Mouse (Mus musculus) heart, postnatal 36 days (tissue): ENCODE measurements around the gene Zfp646. TPM values are rescaled to one million over a fixed set of nuclear protein-coding genes. Genes with fewer than 3 reads are reported as not detected.

Experiments
- DNase-seq, 2 experiments: peaks; one replicate each; pipeline ENCODE4 v3.0.0; 2021 to 2022
- intact Hi-C: fragments of 180-260 bp; cut with DNase I; formaldehyde crosslinking; loops from one replicate; pipeline ENCODE4 v1.15.1; 2025
- total RNA-seq, 2 experiments: library from RNA; stranded (reverse); gene quantifications; 2 replicates each; pipeline ENCODE4 v1.2.3; 2021

Gene Zfp646
- total RNA-seq, 2 experiments from 2014 or later: 17.2 to 19.3 TPM

DNA sequence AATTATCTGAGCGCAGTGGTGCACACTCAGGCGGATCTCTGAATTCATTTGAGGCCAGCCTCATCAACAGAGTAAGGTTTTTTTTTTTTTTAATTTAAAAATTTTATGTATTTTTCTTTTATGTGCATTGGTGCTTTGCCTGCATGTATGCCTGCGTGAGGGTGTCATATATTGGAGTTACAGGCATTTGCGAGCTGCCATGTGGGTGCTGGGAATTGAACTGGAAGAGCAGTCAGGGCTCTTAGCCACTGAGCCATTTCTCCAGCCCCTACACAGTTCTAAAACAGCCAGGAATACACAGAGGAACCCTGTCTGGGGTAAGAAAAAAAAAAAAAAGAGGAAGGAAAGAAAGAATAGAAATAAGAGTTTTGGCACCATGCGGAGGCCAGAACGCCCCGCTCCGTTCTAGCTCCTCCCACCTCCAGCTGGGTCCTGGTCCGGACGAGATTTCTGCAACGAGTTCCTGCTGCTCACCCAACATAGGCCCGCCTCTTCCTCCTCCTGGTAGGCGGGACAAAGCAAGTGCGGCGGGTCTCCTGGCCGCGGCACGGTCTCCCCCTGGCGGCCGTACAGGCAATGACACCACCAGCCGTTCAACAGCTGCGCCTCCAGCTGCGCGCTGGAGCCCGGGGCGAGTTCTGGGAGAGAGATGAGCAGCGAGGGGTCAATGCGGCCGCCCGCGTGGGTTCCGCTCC, 59.2 kb downstream of the Zfp646 start:
- intact Hi-C loops: loop anchor here (1.0 kb wide), 1 partner anchor 135 kb away; the partner anchor contains the start of gene Hsd3b7
- peak; percentile 97 to 98 for DNase-seq

Other genes with a start within 250 kb of the Zfp646 start
- 10 to 100 TPM; 34.6 to 35.8 TPM for gene Bcl7c, start 167.3 kb upstream of the Zfp646 start, total RNA-seq
- 1 to 10 TPM; 7.7 to 9.4 TPM for gene Ctf1, start 163.5 kb upstream of the Zfp646 start, total RNA-seq
- gene Ctf2, start 144.1 kb upstream of the Zfp646 start, total RNA-seq: not detected
- gene Fbxl19, start 131.7 kb upstream of the Zfp646 start, total RNA-seq: 1 to 10 TPM; 3.2 to 3.3 TPM
- gene Orai3, start 106.4 kb upstream of the Zfp646 start, total RNA-seq: 10 to 100 TPM; 22.1 to 22.6 TPM
- 10 to 100 TPM; 22.2 to 24.0 TPM for gene Setd1a, start 99.6 kb upstream of the Zfp646 start, total RNA-seq
- 1 to 10 TPM; 3.3 to 3.9 TPM for gene Gm49388, start 90.6 kb upstream of the Zfp646 start, total RNA-seq
- gene Hsd3b7, start 75.6 kb upstream of the Zfp646 start, total RNA-seq: 10 to 100 TPM; 12.6 to 13.1 TPM
- gene Stx4a, start 51.9 kb upstream of the Zfp646 start, total RNA-seq: 10 to 100 TPM; 63.2 to 72.7 TPM
- gene Stx1b, start 51.7 kb upstream of the Zfp646 start, total RNA-seq: 1 to 10 TPM in 1 of 2 experiments, under 1 TPM in 1; 0.53 to 1.1 TPM
- 1 to 10 TPM; 3.9 to 4.3 TPM for gene Zfp668, start 607 bp downstream of the Zfp646 start, total RNA-seq
- 1 to 10 TPM in 1 of 2 experiments, under 1 TPM in 1; 0.81 to 1.1 TPM for gene Prss53, start 14.7 kb downstream of the Zfp646 start, total RNA-seq
- gene Gm21974, start 19.2 kb downstream of the Zfp646 start, total RNA-seq: not detected
- gene Vkorc1, start 19.4 kb downstream of the Zfp646 start, total RNA-seq: 10 to 100 TPM; 22.1 to 22.6 TPM
- gene Bckdk, start 27.9 kb downstream of the Zfp646 start, total RNA-seq: 100 to 1,000 TPM; 113 to 120 TPM
- 10 to 100 TPM; 13.8 to 16.1 TPM for gene Kat8, start 36.3 kb downstream of the Zfp646 start, total RNA-seq
- gene Prss8, start 53.9 kb downstream of the Zfp646 start, total RNA-seq: not detected
- gene Prss36, start 70.5 kb downstream of the Zfp646 start, total RNA-seq: 1 to 10 TPM; 7.9 to 8.1 TPM
- gene Fus, start 91.2 kb downstream of the Zfp646 start, total RNA-seq: 100 to 1,000 TPM; 154 to 216 TPM
- gene Pycard, start 117.6 kb downstream of the Zfp646 start, total RNA-seq: 1 to 10 TPM; 7.7 to 9.8 TPM
- 100 to 1,000 TPM; 286 to 346 TPM for gene Trim72, start 127.7 kb downstream of the Zfp646 start, total RNA-seq
- gene Itgam, start 186.4 kb downstream of the Zfp646 start, total RNA-seq: 1 to 10 TPM; 7.1 to 7.3 TPM
- gene Gm49368, start 186.5 kb downstream of the Zfp646 start, total RNA-seq: not detected